Mouse (Mus musculus): Measurements from ENCODE around the gene Gm42957.

DNA sequence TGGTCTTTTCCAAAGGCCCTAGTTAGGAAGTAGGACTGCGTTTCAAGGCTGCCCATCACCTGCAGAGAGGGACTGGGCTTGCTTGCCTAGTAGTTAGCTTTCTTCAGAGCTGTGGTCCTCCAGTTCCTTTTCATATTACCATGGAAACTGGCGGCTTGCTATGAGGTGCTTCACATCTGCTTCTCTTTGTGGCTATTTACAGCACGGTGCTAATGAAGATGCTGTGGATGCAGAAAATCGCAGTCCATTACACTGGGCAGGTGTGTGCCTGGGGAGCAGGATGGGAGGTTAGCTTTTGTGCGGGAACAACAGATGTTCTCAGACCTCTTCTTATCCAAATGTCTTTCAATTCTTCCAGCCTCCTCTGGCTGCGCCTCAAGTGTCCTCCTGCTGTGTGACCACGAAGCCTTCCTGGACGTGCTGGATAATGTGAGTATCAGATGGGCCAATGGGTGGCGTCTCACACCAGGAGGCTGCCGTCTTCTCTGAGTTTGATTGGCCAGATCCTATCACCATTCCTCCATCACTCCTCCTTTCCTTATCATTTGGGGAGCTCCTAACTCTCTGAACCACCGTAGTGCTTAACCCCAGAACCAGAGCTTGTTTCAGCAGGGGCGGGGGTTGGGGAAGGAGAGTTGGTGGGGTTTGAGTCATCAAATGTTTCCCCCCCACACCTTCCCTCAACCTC is 45.1 kb downstream of the Gm42957 start:
- TF ChIP-seq CTCF (IDR thresholded peaks at IDR 0.05; ENCODE audit: control insufficient read depth, insufficient read depth, insufficient replicate concordance, low read depth, low read length), result no peak
- no peak for TF ChIP-seq POLR2A (IDR thresholded peaks at IDR 0.05; ENCODE audit: control insufficient read depth, low read depth, low read length)

Measured in testis, adult 2 months (tissue).